Mouse (Mus musculus) brain, adult 10 weeks (tissue): ENCODE results near the gene Mmaa. TPM values are rescaled to one million over a fixed set of nuclear protein-coding genes. Genes with fewer than 3 reads are reported as not detected.

Experiments
- polyA plus RNA-seq: library from polyadenylated mRNA; stranded (reverse); fragments of 350-450 nt; fragmentation: Illumina TruSeq; extraction: RNeasy Lipid Tissue Mini Kit (QIAGEN cat#74804); gene quantifications from one replicate; pipeline ENCODE4 v1.2.3, GENCODE M21; 2015; ENCODE audit warnings: low read depth, low replicate concordance

Gene Mmaa
- 24.2 TPM for polyA plus RNA-seq

DNA sequence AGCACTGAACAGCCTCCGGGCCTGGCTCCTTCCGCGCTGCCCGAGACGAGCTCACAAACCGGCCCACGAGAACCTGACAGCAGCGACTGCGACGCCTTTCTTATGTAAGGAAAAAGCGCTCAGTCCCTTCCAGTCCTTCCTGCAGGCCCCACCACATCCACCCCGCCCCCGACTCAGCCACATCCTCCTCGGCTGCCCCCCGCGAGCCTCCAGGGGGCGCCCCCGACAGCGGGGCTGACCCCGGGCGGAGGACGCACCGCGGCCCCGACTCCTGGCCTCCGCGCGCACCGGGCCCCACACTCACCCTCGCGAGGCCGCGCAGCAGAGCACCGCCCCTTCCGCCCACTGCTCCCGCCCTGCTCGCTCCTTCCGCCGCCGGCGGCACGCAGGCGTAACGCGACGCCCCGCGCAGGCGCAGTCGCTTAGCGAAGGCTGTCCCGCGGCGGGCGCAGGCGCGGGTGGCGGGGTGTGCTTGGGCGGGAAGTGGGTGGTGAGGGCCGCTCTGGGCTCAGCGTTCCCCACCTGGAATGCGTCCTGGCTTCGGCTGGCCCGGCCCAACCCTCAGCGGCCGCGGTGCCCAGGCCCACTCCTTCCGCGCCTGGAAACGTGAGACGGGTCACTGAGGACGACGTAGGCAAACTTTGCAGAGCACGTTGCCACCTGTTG, at the start of gene Mmaa:
Mmaa (minus strand) TSS at position 328 of the 666 bp plus-strand sequence.

GRCm38 (mm10) chr8:79248470-79248869, 46.3 kb downstream of the Mmaa start, which contains the start of gene 1700011L22Rik:
Gene 1700011L22Rik, minus strand, starts transcription at chr8:79248570.

Other genes with a start within 250 kb of the Mmaa start
- not detected for gene 1700011L22Rik, start 46.4 kb downstream of the Mmaa start, polyA plus RNA-seq
- 16.1 TPM for gene Smad1, start 104.6 kb upstream of the Mmaa start, polyA plus RNA-seq